Mouse (Mus musculus): ENCODE results near the gene Megf11. TPM values are rescaled to one million over a fixed set of nuclear protein-coding genes. Genes with fewer than 3 reads are reported as not detected.

The Megf11 gene
- total and polyA plus RNA-seq, 3 experiments, result 0.08 to 0.93 TPM; not detected in 1

DNA sequence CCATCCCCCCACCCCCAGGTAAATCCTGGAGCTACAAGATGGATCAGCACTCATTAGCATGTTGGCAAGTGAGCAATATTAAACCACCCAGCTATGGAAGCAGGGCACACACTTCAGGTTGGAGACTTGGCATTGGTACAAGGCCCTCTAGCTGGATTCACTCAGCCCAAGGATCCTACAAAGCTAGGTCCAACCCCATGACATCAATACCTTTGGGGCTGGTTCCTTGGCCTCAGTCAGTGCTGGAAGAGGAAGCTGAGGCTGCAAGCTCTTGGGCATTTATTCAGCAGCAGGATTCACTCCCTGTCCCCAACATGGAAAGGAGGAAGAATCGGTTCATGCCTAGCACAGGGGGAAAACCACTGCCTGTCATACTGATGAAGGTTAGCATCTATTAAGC, 118.6 kb downstream of the Megf11 start:
- Histone ChIP-seq H3K36me3 (ENCODE audit: control insufficient read depth in 1 of 2, insufficient read depth in 2 of 2, low read length in 2 of 2) (no peaks in the 10 kb centered on the region), H3K9me3 (replicated peaks; ENCODE audit: insufficient read depth, low read length) (no peaks in the 10 kb centered on the region), H3K4me3 (ENCODE audit: control insufficient read depth in 1 of 2, insufficient read depth in 1 of 2, low read depth in 2 of 2, low read length in 2 of 2) (no peak overlapping the region), H3K79me2 (ENCODE audit: control insufficient read depth, insufficient read depth, low read length, poor library complexity) (no peaks in the 10 kb centered on the region), H3K27ac (ENCODE audit: control insufficient read depth, low read depth, low read length) (no peak overlapping the region), H3K4me1 (ENCODE audit: control insufficient read depth in 1 of 2, insufficient read depth in 2 of 2, low read length in 2 of 2) (no peaks in the 10 kb centered on the region), H3K9ac (ENCODE audit: control insufficient read depth, low read depth, low read length, poor library complexity, severe bottlenecking) (no peak overlapping the region), H3K27me3 (ENCODE audit: control insufficient read depth in 1 of 2, insufficient read depth in 2 of 2, low read length in 2 of 2) (peaks cover 2 to 17% of the 10 kb centered on the region in 2 experiments; a peak in 3 of 4 replicates)
- TF ChIP-seq CHD1 (IDR thresholded peaks at IDR 0.05; ENCODE audit: low read depth, low read length) (no peak), MYC (IDR thresholded peaks at IDR 0.05; ENCODE audit: low read depth, low read length) (no peak), GATA1 (IDR thresholded peaks at IDR 0.05; ENCODE audit: low read depth, low read length) (no peak), GABPA (IDR thresholded peaks at IDR 0.05; ENCODE audit: low read depth, low read length) (no peak), NRF1 (IDR thresholded peaks at IDR 0.05; ENCODE audit: insufficient read depth, low read depth, low read length, poor library complexity, severe bottlenecking) (no peak), MAFK (IDR thresholded peaks at IDR 0.05; ENCODE audit: borderline replicate concordance, low read depth, low read length) (no peak), MXI1 (IDR thresholded peaks at IDR 0.05; ENCODE audit: low read depth, low read length) (no peak), ELF1 (IDR thresholded peaks at IDR 0.05; ENCODE audit: low read depth, low read length) (no peak), ZKSCAN1 (IDR thresholded peaks at IDR 0.05; ENCODE audit: low read depth, low read length) (no peak), EP300 (IDR thresholded peaks at IDR 0.05; ENCODE audit: low read depth in 1 of 2, low read length in 2 of 2) (no peak), HCFC1 (IDR thresholded peaks at IDR 0.05; ENCODE audit: low read depth, low read length) (no peak), POLR2AphosphoS2 (IDR thresholded peaks at IDR 0.05; ENCODE audit: low read length) (no peak), MAZ (IDR thresholded peaks at IDR 0.05; ENCODE audit: low read depth, low read length) (no peak)
- no peak for DNase-seq (ENCODE audit: low read depth, low spot score)

DNA sequence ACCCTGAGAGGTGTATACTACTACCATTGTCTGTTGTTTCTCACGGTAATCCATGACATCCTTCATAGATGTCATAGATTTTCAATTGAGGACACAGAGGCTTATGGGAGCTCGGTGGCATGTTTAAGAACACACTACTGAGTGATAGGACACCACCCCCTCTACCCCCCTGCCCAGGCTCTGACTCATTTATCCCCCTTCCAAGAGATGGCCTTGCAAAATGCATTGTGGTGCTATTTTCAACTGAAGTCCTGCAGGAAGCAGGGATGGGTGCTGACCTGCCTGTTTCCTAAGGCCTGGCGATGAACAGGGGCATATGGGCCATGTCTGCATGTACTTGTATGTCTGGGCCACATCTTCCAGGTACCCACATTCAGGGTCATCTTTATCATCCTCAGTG, 119.0 kb downstream of the Megf11 start:
- H3K4me1 ChIP-seq (ENCODE audit: control insufficient read depth in 1 of 2, insufficient read depth in 2 of 2, low read length in 2 of 2), result no peaks in the 10 kb centered on the region
- H3K79me2 ChIP-seq (ENCODE audit: control insufficient read depth, insufficient read depth, low read length, poor library complexity), result no peaks in the 10 kb centered on the region
- peaks cover 2 to 13% of the 10 kb centered on the region in 2 experiments; a peak in 3 of 4 replicates for H3K27me3 ChIP-seq (ENCODE audit: control insufficient read depth in 1 of 2, insufficient read depth in 2 of 2, low read length in 2 of 2)
- no peak overlapping the region for H3K4me3 ChIP-seq (ENCODE audit: control insufficient read depth in 1 of 2, insufficient read depth in 1 of 2, low read depth in 2 of 2, low read length in 2 of 2)
- no peaks in the 10 kb centered on the region for H3K36me3 ChIP-seq (ENCODE audit: control insufficient read depth in 1 of 2, insufficient read depth in 2 of 2, low read length in 2 of 2)
- TF ChIP-seq TBP (IDR thresholded peaks at IDR 0.05; ENCODE audit: low read depth, low read length) (no peak), GATA1 (IDR thresholded peaks at IDR 0.05; ENCODE audit: low read depth, low read length) (no peak), MXI1 (IDR thresholded peaks at IDR 0.05; ENCODE audit: low read depth, low read length) (no peak), RCOR1 (IDR thresholded peaks at IDR 0.05; ENCODE audit: low read depth, low read length) (no peak), BHLHE40 (IDR thresholded peaks at IDR 0.05; ENCODE audit: borderline replicate concordance, low read depth, low read length) (no peak), CTCF (IDR thresholded peaks at IDR 0.05 in 2 of 3, conservative IDR thresholded peaks at IDR 0.05 in 1 of 3; ENCODE audit: control insufficient read depth in 1 of 3, insufficient read depth in 1 of 3, low read depth in 2 of 3, low read length in 3 of 3, poor library complexity in 1 of 3, severe bottlenecking in 1 of 3) (no peak)
- no peak for DNase-seq (ENCODE audit: low read depth, low spot score)
- H3K9ac ChIP-seq (ENCODE audit: control insufficient read depth, low read depth, low read length, poor library complexity, severe bottlenecking), result no peak overlapping the region
- no peaks in the 10 kb centered on the region for H3K9me3 ChIP-seq (replicated peaks; ENCODE audit: insufficient read depth, low read length)
- no peak overlapping the region for H3K27ac ChIP-seq (ENCODE audit: control insufficient read depth, low read depth, low read length)
